Mouse (Mus musculus) thymus, postnatal 0 days (tissue): ENCODE measurements around the gene Gm28557. TPM values are rescaled to one million over a fixed set of nuclear protein-coding genes. Genes with fewer than 3 reads are reported as not detected.
"Not testable (repeated sequence)": the region's sequence is repeated elsewhere in the genome, so short reads cannot be mapped to it uniquely, and the experiment has no call there.

Experiments
- DNase-seq: peaks from one replicate; pipeline ENCODE4 v3.0.0-alpha.2; 2015; ENCODE audit warnings: low spot score
- polyA plus RNA-seq: library from polyadenylated mRNA; unstranded; fragments of >200 nt; fragmentation: Nextera tagmentation; extraction: Ambion mirVana; gene quantifications from 2 replicates; pipeline ENCODE4 v1.2.1, GENCODE M21; 2015

Gene Gm28557
- polyA plus RNA-seq, result 1.4 and 1.6 TPM in 2 replicates

GRCm38 (mm10) chr13:67108194-67108820, at the start of gene Gm28557:
Gene Gm28557, minus strand, starts transcription at chr13:67108604.
- DNase-seq, result peak; percentile 96

GRCm38 (mm10) chr13:67128038-67128721, 19.8 kb upstream of the Gm28557 start:
- peak; percentile 86 for DNase-seq

- not testable (repeated sequence) for DNase-seq
Observed at GRCm38 (mm10) chr13:67127507-67127906, 19.1 kb upstream of the Gm28557 start.

- DNase-seq, result no peak
Observed at GRCm38 (mm10) chr13:67124460-67124859, 16.1 kb upstream of the Gm28557 start.

GRCm38 (mm10) chr13:67121360-67121759, 13.0 kb upstream of the Gm28557 start, which contains the start of gene Zfp759:
Gene Zfp759, plus strand, starts transcription at chr13:67121660.
- DNase-seq, result not testable (repeated sequence)

- not testable (repeated sequence) for DNase-seq
Observed at GRCm38 (mm10) chr13:67116163-67116562, 7.8 kb upstream of the Gm28557 start, which contains the start of gene Rslcan18. Gene Rslcan18, minus strand, starts transcription at chr13:67116263.

GRCm38 (mm10) chr13:67113287-67113686, 4.9 kb upstream of the Gm28557 start:
- DNase-seq, result no peak

GRCm38 (mm10) chr13:67112096-67112495, 3.7 kb upstream of the Gm28557 start:
- no peak for DNase-seq

GRCm38 (mm10) chr13:67108821-67109206, 410 bp upstream of the Gm28557 start:
- DNase-seq, result no peak

- DNase-seq, result no peak
Observed at GRCm38 (mm10) chr13:67107681-67108080, 723 bp downstream of the Gm28557 start.

GRCm38 (mm10) chr13:67097876-67098275, 10.5 kb downstream of the Gm28557 start, which contains the start of gene Zfp708:
Gene Zfp708, minus strand, starts transcription at chr13:67097976.
- DNase-seq, result no peak

GRCm38 (mm10) chr13:67090154-67090553, 18.2 kb downstream of the Gm28557 start:
- no peak for DNase-seq

- DNase-seq, result no peak
Observed at GRCm38 (mm10) chr13:67081946-67082345, 26.5 kb downstream of the Gm28557 start.

- peak; percentile 75 for DNase-seq
Observed at GRCm38 (mm10) chr13:67081142-67081713, 27.2 kb downstream of the Gm28557 start.

GRCm38 (mm10) chr13:67077244-67077643, 31.2 kb downstream of the Gm28557 start:
- no peak for DNase-seq

GRCm38 (mm10) chr13:67072786-67073185, 35.6 kb downstream of the Gm28557 start:
- no peak for DNase-seq

- DNase-seq, result no peak
Observed at GRCm38 (mm10) chr13:67065386-67065785, 43.0 kb downstream of the Gm28557 start.

- no peak for DNase-seq
Observed at GRCm38 (mm10) chr13:67062427-67062826, 46.0 kb downstream of the Gm28557 start.

GRCm38 (mm10) chr13:67060786-67061358, 47.5 kb downstream of the Gm28557 start, which contains the start of gene Zfp712:
Gene Zfp712, minus strand, starts transcription at chr13:67061170.
- DNase-seq, result peak; percentile 88

GRCm38 (mm10) chr13:67060161-67060785, 48.1 kb downstream of the Gm28557 start:
- DNase-seq, result no peak
